Mouse (Mus musculus): ENCODE results near the gene Apoa2. TPM values are rescaled to one million over a fixed set of nuclear protein-coding genes. Genes with fewer than 3 reads are reported as not detected.

The Apoa2 gene
- polyA plus RNA-seq (2012; rRNA removed): 2.7 and 3.7 TPM in 2 replicates

GRCm38 (mm10) chr1:171224857-171225256 lies at the start of gene Apoa2:
Gene Apoa2 (plus strand): TSS chr1:171225054.
- no peak for DNase-seq (ENCODE audit: low read depth)
- no peak for TF ChIP-seq POLR2A (IDR thresholded peaks at IDR 0.05; ENCODE audit: borderline replicate concordance, extremely low read depth, insufficient read depth, insufficient read length, poor library complexity, severe bottlenecking)
- TF ChIP-seq CTCF (IDR thresholded peaks at IDR 0.05; ENCODE audit: borderline replicate concordance, extremely low read depth, insufficient read depth, insufficient read length): no peak

- TF ChIP-seq POLR2A (IDR thresholded peaks at IDR 0.05; ENCODE audit: borderline replicate concordance, extremely low read depth, insufficient read depth, insufficient read length, poor library complexity, severe bottlenecking) (no peak), CTCF (IDR thresholded peaks at IDR 0.05; ENCODE audit: borderline replicate concordance, extremely low read depth, insufficient read depth, insufficient read length) (no peak)
Observed at GRCm38 (mm10) chr1:171179487-171180171, 45.2 kb upstream of the Apoa2 start.

GRCm38 (mm10) chr1:171183025-171183424 lies 41.8 kb upstream of the Apoa2 start:
- DNase-seq (ENCODE audit: low read depth): no peak
- no peak for TF ChIP-seq POLR2A (IDR thresholded peaks at IDR 0.05; ENCODE audit: borderline replicate concordance, extremely low read depth, insufficient read depth, insufficient read length, poor library complexity, severe bottlenecking)
- no peak for TF ChIP-seq CTCF (IDR thresholded peaks at IDR 0.05; ENCODE audit: borderline replicate concordance, extremely low read depth, insufficient read depth, insufficient read length)

More at GRCm38 (mm10) chr1:171179487-171180171, 45.2 kb upstream of the Apoa2 start:
- no peak for DNase-seq (ENCODE audit: low read depth)

GRCm38 (mm10) chr1:171183620-171184019 lies 41.2 kb upstream of the Apoa2 start:
- TF ChIP-seq CTCF (IDR thresholded peaks at IDR 0.05; ENCODE audit: borderline replicate concordance, extremely low read depth, insufficient read depth, insufficient read length): no peak
- TF ChIP-seq POLR2A (IDR thresholded peaks at IDR 0.05; ENCODE audit: borderline replicate concordance, extremely low read depth, insufficient read depth, insufficient read length, poor library complexity, severe bottlenecking): no peak
- DNase-seq (ENCODE audit: low read depth): no peak

- TF ChIP-seq CTCF (IDR thresholded peaks at IDR 0.05; ENCODE audit: borderline replicate concordance, extremely low read depth, insufficient read depth, insufficient read length): no peak
- no peak for TF ChIP-seq POLR2A (IDR thresholded peaks at IDR 0.05; ENCODE audit: borderline replicate concordance, extremely low read depth, insufficient read depth, insufficient read length, poor library complexity, severe bottlenecking)
- DNase-seq (ENCODE audit: low read depth): no peak
Observed at GRCm38 (mm10) chr1:171184314-171184713, 40.5 kb upstream of the Apoa2 start.

- TF ChIP-seq CTCF (IDR thresholded peaks at IDR 0.05; ENCODE audit: borderline replicate concordance, extremely low read depth, insufficient read depth, insufficient read length): no peak
- no peak for TF ChIP-seq POLR2A (IDR thresholded peaks at IDR 0.05; ENCODE audit: borderline replicate concordance, extremely low read depth, insufficient read depth, insufficient read length, poor library complexity, severe bottlenecking)
- no peak for DNase-seq (ENCODE audit: low read depth)
Observed at GRCm38 (mm10) chr1:171185655-171186054, 39.2 kb upstream of the Apoa2 start.

GRCm38 (mm10) chr1:171187851-171188700 lies 36.8 kb upstream of the Apoa2 start:
- no peak for TF ChIP-seq CTCF (IDR thresholded peaks at IDR 0.05; ENCODE audit: borderline replicate concordance, extremely low read depth, insufficient read depth, insufficient read length)
- no peak for TF ChIP-seq POLR2A (IDR thresholded peaks at IDR 0.05; ENCODE audit: borderline replicate concordance, extremely low read depth, insufficient read depth, insufficient read length, poor library complexity, severe bottlenecking)
- DNase-seq (ENCODE audit: low read depth): peak; percentile 48

- DNase-seq (ENCODE audit: low read depth): peak; percentile 62
- TF ChIP-seq CTCF (IDR thresholded peaks at IDR 0.05; ENCODE audit: borderline replicate concordance, extremely low read depth, insufficient read depth, insufficient read length) (no peak), POLR2A (IDR thresholded peaks at IDR 0.05; ENCODE audit: borderline replicate concordance, extremely low read depth, insufficient read depth, insufficient read length, poor library complexity, severe bottlenecking) (no peak)
Observed at GRCm38 (mm10) chr1:171189046-171189445, 35.8 kb upstream of the Apoa2 start.

- TF ChIP-seq POLR2A (IDR thresholded peaks at IDR 0.05; ENCODE audit: borderline replicate concordance, extremely low read depth, insufficient read depth, insufficient read length, poor library complexity, severe bottlenecking) (no peak), CTCF (IDR thresholded peaks at IDR 0.05; ENCODE audit: borderline replicate concordance, extremely low read depth, insufficient read depth, insufficient read length) (no peak)
- peak; percentile 49 for DNase-seq (ENCODE audit: low read depth)
Observed at GRCm38 (mm10) chr1:171189476-171190114, 35.3 kb upstream of the Apoa2 start.

GRCm38 (mm10) chr1:171190832-171191231 lies 34.0 kb upstream of the Apoa2 start:
- no peak for DNase-seq (ENCODE audit: low read depth)
- no peak for TF ChIP-seq CTCF (IDR thresholded peaks at IDR 0.05; ENCODE audit: borderline replicate concordance, extremely low read depth, insufficient read depth, insufficient read length)
- no peak for TF ChIP-seq POLR2A (IDR thresholded peaks at IDR 0.05; ENCODE audit: borderline replicate concordance, extremely low read depth, insufficient read depth, insufficient read length, poor library complexity, severe bottlenecking)

- no peak for DNase-seq (ENCODE audit: low read depth)
Observed at GRCm38 (mm10) chr1:171192283-171192682, 32.6 kb upstream of the Apoa2 start.

More at GRCm38 (mm10) chr1:171192283-171192682, 32.6 kb upstream of the Apoa2 start:
- TF ChIP-seq POLR2A (IDR thresholded peaks at IDR 0.05; ENCODE audit: borderline replicate concordance, extremely low read depth, insufficient read depth, insufficient read length, poor library complexity, severe bottlenecking): no peak
- TF ChIP-seq CTCF (IDR thresholded peaks at IDR 0.05; ENCODE audit: borderline replicate concordance, extremely low read depth, insufficient read depth, insufficient read length): no peak

Measured in brain, embryonic 14.5 days (tissue).